Mouse (Mus musculus) kidney, postnatal 36 days (tissue): ENCODE results near the gene Gk2.

Experiments
- DNase-seq, 2 experiments: peaks; one replicate each; pipeline ENCODE4 v3.0.0; 2021 to 2022; ENCODE audit warnings: mixed read lengths in 2 of 2

The Gk2 gene

DNA sequence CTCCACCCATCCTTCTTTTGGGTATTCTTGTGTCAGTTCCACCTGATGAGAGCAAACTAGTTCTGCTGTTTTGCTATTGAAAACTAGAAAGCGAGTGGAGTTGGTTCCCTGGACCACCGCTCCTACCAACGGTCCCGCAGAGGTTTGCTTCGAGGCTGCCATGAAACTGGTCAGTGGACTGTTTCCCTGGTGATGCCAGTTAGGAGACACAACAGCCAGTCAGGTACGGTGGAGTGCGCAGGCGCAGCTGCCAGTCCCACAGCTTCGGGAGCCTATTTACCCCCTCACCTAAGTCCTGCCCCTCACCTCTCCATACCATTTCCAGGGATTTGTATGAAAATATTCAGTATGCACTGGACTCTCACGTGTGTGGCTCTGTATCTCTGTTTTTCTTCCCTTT, at the start of gene Gk2:
Gene Gk2, minus strand, starts transcription at position 206 of the 400 bp plus-strand sequence.
- no peak for DNase-seq

DNA sequence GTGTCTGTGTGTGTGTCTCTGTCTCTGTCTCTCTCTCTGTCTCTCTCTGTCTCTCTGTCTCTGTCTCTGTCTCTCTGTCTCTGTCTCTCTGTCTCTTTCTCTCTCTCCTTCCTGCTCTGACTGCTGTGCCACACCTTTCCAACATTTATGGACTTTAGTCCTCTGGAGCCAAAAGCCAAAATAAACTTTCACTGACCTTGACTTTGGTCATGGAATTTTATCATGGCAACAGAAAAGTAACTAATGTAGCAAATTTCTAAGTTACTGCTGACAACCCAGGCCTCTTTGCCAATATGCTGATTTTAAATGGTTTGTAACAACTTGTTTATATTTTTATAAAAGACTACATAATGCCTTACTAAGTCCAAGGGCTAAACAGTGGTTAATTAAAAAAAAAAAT, 41.2 kb upstream of the Gk2 start:
- DNase-seq: no peak

DNA sequence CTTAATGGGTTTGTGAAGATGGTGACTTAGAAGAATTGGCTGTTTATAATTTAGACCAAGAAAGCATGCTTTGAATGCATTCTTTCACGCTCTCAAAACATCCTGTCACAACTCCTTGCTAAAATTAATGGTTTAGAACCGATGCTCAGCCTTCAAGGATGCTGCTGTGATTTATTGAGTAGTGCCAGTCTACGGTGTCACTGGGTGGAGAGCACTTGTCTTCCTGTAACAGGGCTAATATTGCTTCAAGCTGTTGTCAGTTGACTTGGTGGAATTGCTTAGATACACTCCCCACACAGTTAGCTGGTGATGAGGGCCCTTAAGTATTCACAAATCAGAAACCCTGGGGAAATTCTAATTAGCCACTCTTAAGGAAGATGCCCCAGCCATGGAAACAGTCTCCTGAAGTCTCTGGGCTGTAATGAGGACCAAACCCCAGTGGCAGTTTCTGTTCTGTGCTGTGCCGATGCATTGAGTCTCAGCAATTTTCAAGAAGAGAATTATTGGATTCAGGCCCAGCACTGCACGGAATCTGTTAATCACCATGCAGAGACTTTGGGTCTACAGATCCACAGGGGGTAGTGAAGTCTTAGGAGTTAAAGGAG, 38.8 kb upstream of the Gk2 start:
- no peak for DNase-seq

DNA sequence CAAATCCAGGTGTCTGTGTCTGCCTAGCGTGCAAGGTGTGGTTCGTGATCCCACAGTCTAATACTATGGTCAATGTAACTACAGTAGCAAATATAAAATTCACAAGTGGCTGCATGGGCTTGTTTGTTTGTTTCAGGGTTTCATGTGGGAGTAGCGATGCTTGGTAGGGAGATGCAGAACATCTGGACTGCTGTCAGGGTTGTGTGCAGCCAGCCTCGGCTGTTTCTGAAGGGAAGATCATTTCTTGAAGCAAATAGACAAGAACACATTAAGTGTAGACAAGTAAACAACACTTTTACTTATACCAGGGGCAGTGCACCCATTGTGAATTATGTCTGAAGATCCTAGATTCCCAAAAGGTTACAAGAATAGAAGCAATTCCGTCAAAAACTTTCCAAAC, 36.6 kb upstream of the Gk2 start:
- no peak for DNase-seq

DNA sequence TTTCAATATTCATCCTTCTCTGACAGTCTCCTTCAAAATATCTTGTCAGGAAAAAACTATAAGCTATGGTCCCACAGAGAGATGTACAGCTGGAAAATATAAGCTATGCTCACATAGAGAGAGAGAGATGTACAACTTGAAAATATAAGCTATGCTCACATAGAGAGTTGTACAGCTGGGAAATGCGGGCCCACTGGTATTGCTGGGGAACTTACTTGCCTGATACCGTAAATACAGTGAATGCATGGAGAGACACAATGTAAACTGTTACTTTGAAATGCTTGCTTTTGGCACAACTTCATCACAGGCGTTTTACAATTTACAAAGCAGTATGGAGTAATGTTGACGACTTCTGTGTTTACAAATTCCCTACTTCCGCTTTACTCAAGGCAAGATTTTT, 29.3 kb upstream of the Gk2 start:
- DNase-seq: no peak

DNA sequence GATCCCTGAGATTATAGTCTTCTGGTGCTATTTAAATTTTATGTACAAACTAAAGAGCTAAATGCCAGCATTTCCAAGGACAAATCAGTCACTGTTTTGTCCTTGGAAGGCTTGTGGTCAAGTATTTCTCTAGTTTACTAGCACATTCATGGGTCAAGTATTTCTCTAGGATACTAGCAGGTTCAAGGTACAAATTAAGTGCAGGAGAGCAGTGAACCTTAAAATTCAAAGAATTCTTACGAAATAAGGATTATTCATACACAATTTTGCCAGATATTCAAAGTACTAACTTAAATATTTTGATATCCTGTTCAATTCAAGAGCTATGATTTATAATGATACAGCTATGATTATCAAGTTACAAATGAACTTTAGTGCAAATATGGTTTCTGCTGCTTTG, 23.2 kb upstream of the Gk2 start:
- DNase-seq: no peak

DNA sequence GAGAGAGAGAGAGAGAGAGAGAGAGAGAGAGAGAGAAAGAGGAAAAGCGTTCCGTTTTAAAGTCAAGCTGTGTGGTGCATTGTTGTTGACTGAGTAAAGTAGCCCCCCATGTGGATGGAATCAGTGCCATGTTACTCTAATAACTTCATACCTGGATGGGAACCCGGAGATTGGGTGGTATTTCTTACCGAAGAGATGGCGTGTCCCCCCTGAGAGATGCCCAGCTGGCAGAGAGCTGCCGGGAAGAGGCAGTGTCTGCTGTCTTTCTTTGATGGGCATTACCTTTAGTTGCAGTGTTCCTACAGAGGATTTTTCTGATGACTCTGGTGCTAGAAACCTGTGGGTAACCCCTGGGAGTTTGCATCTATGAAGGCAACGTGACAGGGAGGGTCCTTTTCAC, 10.4 kb upstream of the Gk2 start:
- no peak for DNase-seq

DNA sequence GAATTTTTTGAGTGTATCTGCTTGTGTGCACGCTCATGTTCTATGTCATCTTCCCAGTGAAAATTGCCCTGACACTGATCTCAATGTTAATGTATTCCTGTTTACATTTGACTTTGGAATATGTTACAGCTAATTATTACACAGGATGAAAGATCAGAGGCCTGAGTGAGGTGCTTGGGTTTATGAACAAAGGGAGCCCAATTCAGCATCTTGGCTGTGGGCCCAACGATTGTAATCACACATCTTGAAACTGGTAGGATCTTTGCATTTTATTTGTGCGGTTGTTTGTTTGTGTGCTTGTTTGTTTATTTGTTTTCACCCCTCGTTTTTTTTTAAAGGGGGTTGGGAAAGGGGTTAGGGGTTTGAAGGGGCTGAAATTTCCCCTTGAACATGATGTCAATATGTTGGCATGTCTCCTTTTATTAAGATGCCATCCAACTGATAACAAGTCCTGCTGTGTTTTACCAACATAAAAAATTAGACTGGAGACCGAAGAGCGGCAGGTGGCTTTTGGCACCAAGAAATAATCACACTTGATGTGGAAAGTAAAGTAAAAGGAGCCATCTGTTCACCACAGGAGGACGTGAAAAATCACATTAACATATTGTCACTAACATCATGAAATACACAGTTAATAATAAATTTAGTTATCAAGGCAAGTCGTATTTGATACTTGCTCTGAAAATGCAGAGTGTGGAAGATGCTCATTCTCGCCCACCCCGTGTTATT, 9.8 kb upstream of the Gk2 start:
- no peak for DNase-seq

DNA sequence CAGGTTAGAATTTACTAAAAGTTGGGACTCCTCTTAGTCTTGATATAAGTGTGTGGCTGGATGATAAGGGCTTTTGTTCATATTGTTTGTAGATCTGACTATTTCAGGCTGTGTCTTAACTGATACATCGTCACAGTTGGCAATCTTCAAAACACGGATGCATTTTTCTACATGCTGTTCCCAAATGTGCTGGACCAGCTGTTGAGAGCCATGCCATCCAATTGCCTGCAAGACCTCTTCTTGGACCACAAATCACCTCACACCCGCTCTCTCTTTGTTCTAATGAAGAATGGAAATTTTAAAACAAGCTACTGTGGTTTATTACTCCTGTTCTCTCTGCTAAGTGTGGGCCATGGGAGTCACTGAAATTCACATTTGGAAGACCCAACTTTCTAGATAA, 9.1 kb upstream of the Gk2 start:
- no peak for DNase-seq

DNA sequence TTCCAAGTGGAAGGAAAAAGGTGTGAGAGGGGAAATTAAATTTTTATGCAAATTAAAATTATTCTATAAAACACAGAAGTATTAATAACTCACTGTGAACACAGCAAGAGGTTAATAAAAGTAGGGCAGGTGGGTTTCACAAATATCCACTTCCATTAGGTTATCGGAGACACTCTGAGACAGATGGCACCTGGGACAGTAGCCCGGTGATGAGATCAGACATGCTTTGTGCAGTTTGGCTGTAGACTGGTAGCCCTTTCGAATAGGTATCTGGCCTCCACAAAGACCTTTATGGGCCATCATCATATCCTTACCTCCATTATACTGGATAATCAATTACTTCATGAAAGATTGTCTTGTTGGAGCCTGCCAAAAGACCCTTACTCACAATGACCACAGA, 6.0 kb upstream of the Gk2 start:
- DNase-seq: no peak

DNA sequence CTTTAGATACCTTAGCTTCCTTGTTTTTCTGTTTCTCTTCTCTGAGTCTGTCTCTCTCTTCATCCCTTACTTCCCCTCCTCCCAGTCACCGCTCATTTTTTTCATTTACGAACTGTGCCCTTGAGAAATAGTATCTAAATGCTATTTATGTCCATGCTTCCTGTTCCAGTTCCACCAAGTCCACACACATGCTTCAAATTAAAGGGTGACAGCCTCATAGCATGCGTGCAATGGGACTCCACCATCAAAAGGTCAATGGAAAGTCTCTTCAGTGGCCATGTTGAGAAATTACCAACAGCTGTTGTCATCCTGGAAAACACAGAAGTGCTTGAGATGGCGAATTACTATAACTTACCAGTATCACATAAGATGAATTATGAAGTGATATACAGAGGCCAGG, 5.4 kb downstream of the Gk2 start:
- no peak for DNase-seq

DNA sequence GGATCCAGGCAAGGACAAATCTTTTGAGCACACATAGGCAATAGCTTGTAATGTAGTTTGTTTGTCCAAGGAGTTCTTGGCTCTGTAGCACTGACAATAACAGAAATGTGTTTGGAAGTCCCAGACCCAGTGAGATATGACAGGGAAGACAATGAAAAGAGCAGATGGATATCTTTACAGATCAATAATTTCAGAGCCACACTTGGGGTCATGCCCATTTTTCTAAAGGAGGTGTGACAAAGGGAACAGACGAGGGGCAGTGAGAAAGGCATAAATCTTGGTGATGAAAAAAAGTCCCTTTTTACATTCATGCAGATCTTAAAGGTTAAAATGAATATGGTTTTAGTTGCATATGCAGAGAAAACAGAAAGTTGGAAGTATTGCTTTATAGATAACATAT, 12.6 kb downstream of the Gk2 start:
- DNase-seq: no peak

DNA sequence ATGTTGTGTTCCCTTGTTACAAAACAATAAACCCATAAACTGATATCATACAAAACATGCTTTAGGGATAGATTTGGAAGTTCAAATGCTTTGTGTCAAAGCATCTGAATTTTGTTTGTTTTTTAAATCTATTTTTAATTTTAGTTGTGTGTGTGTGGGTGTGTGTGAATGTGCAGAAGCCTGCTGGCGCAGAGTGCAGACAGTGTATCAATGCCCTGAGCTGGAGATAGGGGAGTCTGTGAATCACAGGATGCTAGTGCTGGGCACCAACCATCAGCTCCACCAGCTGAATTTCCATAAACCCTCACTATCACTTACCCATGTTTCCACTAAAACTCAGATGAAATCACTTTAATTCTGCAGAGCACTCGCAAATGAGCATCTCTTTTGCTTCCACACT, 24.3 kb downstream of the Gk2 start:
- no peak for DNase-seq

DNA sequence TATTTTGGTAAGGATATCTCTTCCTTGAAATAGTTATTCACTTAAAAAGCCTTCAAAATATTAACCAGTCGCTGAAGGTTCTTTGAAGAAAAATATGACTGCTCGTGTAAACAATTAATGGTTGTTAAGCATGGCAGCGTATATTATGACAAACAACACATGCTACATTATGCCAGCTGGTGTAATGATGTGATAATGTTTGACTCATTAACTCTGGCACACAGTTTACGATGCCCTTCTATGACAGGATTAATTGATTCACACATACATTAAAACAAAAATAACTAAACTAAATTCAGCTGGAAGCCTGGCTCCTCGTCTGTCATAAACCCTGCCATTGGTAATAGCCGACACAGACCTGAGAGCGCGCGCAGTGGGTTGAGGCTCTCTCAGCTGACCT, 26.8 kb downstream of the Gk2 start:
- no peak for DNase-seq

DNA sequence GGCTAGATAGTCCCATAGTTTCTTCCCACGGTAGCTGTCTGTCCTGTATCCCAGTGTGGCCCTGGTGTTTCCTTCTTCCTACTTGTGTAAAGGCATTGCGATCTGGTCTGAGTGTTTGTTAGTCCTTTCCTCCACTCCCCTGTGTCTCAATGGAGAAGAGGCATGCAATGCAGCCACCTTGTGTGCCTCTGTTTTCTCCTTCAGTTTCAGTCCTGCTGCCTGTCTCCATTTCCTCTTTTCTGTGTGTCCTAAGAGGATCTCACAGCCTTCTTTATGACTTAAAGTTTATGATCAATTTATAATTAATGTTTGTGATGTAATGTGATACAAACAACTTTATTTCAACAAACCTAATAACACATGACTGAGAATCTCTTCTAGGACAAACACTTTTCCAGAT, 35.2 kb downstream of the Gk2 start:
- no peak for DNase-seq

DNA sequence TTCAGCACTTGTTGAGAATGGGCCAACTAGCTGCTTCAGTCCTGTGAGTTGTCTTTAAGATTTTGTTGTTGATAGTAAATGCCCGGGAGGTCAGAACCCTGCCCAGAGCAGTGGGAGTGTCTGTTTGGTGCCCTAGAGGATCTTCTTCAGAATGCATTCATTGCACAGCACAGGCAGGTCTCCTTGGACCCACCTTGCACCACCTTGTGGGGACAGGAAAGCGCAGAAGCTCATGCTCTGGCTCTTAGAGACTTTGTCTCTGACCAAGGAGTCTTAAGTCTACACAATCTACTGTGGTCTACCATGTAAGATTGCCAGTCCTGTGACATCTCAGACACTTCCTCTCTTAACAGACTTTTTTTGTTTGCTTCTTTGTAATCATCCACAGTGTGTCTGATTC, 39.6 kb downstream of the Gk2 start:
- DNase-seq: no peak

DNA sequence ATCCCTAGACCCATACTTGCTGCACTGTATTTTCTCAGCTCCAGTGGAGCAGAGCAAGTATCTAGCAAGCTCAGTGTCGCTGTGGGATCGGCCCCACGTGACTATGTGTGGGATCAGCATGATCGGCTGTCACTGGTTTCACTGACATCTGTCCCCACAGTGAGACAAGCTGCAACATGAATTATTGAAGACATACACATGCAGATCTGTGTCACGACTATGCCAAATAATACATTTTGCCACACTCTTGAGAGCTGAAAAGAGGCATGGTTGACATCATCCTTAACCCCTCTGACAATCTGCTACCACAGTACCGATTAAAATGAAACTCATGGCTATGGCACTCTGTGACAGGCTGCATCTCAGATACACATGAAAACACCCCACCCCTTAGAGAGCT, 41.0 kb downstream of the Gk2 start:
- no peak for DNase-seq

DNA sequence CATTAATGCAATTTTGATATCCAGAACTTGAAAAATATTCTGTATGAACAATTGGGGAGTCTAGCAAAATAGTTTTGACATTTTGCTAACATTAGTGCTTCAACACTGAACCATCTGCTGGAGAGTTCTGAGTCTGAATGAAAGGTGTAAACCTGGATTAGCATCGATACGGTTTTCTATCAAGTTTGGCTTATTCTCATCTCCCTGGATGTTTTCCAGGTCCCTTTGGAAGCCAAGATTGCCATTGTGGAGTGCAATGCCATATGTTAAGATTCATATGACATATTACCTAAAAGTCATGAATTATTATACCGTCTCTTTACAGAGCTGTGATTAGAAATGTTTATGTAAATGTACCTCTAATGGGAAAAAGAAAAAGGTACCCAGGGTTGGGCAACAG, 43.1 kb downstream of the Gk2 start:
- no peak for DNase-seq

DNA sequence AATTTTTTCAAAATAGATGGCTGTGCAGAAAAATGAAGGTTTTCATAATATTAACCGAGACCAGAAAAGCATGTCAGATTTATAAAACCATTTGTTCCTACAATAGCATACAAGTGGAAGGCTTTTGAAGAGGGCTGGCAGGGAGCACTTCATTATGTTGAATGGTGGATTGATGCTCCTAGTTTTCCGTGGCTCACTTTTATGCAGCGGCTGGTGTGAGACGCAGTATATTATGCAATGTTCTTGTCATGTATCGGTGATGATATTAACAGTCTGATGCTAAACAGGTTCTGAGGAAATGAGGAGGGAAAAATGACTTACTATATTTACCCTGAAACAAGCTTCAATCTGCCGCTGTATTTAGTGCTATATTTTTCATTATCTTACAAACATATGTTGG, 46.6 kb downstream of the Gk2 start:
- DNase-seq: no peak

DNA sequence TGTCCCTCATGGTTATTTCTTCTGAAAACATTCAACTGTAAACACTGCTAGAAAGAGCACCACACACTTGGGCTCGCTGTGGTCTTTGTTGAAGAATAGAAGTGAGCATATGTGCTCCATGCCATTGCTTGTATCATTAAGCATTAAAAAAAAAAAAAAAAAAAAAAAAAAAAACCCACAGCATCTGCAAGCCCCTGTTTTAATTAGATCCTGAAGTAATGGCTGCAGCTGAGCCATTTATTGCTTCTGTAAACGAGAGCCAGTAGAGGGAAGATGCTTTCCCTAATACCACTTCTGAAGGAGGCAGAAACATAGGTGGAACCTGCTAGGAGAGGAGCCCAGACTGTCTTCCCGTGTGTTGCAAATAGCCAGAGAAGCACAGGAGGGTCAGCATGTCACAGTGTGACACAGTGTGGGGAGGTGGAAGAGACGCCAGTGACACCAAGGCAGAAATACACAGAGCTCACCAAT, 47.6 kb downstream of the Gk2 start:
- no peak for DNase-seq
